Mouse (Mus musculus) kidney, adult 2 months (tissue): ENCODE measurements around the gene Fasn. TPM values are rescaled to one million over a fixed set of nuclear protein-coding genes. Genes with fewer than 3 reads are reported as not detected.
"Not testable (repeated sequence)": the region's sequence is repeated elsewhere in the genome, so short reads cannot be mapped to it uniquely, and the experiment has no call there.

Source experiments
- DNase-seq: peaks from one replicate; pipeline ENCODE4 v3.0.0; 2021
- H3K27ac ChIP-seq: fragments of 200-500 bp; 2 replicates; pipeline ENCODE4 v1.5.1; 2012; ENCODE audit warnings: low read depth, low read length, control low read depth, inconsistent platforms; ENCODE audit not compliant: insufficient read depth
- H3K27me3 ChIP-seq: fragments of 200-500 bp; replicated peaks from 2 replicates; pipeline ENCODE4 v1.6.1; 2012; ENCODE audit warnings: mild to moderate bottlenecking, moderate library complexity, low read length, inconsistent platforms; ENCODE audit not compliant: control insufficient read depth, insufficient read depth
- H3K36me3 ChIP-seq: fragments of 200-500 bp; 2 replicates; pipeline ENCODE4 v1.6.1; 2012; ENCODE audit warnings: mild to moderate bottlenecking, moderate library complexity, low read length, inconsistent platforms; ENCODE audit not compliant: control insufficient read depth, insufficient read depth
- H3K4me1 ChIP-seq: fragments of 200-500 bp; 2 replicates; pipeline ENCODE4 v1.6.1; 2011; ENCODE audit warnings: low read length; ENCODE audit not compliant: control insufficient read depth, insufficient read depth
- H3K4me3 ChIP-seq: fragments of 200-500 bp; 2 replicates; pipeline ENCODE4 v1.5.1; 2011; ENCODE audit warnings: mild to moderate bottlenecking, low read depth, low read length, control low read depth; ENCODE audit not compliant: insufficient read depth
- CTCF ChIP-seq: fragments of 200-500 bp; conservative IDR thresholded peaks from 2 replicates; pipeline ENCODE4 v1.5.1; 2011; ENCODE audit warnings: low read depth, mild to moderate bottlenecking, control low read depth, low read length, moderate library complexity, mixed read lengths; ENCODE audit not compliant: insufficient read depth, insufficient read length
- POLR2A ChIP-seq: fragments of 200-500 bp; IDR thresholded peaks from one replicate; pipeline ENCODE4 v1.6.1; 2011; ENCODE audit warnings: low read depth, low read length, control low read depth
- WGBS: fragments of 180-500 bp; shearing (Covaris S2); methylation state at CpG from one replicate; pipeline ENCODE4 v1.1.7; 2018; 5-methylcytosine and 5-hydroxymethylcytosine counted together
- polyA plus RNA-seq: library from polyadenylated mRNA; depleted of rRNA; stranded (reverse); fragments of >200 nt; gene quantifications from 2 replicates; pipeline ENCODE4 v1.2.3, GENCODE M21; 2012; rRNA removed

Fasn gene
- 936 and 1,244 TPM in 2 replicates for polyA plus RNA-seq

GRCm38 (mm10) chr11:120823956-120824786 lies at the start of gene Fasn:
TSS of gene Fasn (minus strand) at chr11:120824547.
- TF ChIP-seq POLR2A (peak; percentile 95), CTCF (peak; percentile 44)
- H3K27ac ChIP-seq: peak within 1 kb of the TSS; percentile 69
- no peaks in the 10 kb centered on the region for H3K36me3 ChIP-seq
- peaks cover 5% of the 10 kb centered on the region; the same call in 1 of the 2 replicates for H3K4me1 ChIP-seq
- no peaks in the 10 kb centered on the region for H3K27me3 ChIP-seq
- peak; percentile 97 for DNase-seq
- H3K4me3 ChIP-seq: peak within 1 kb of the TSS; percentile 79
- WGBS: under 1% methylated on average over 109 of the region's 109 CpGs

GRCm38 (mm10) chr11:120873206-120873605 lies 48.9 kb upstream of the Fasn start:
- no peak overlapping the region for H3K27ac ChIP-seq
- DNase-seq: peak; percentile 84
- WGBS: 53% methylated on average over 6 of the region's 6 CpGs
- no peaks in the 10 kb centered on the region for H3K27me3 ChIP-seq
- H3K4me1 ChIP-seq: 0 out of 2 replicates have a peak, but pooled peaks cover 2% of the 10 kb centered on the region
- H3K36me3 ChIP-seq: no peaks in the 10 kb centered on the region
- TF ChIP-seq POLR2A: no peak
- no peak for TF ChIP-seq CTCF
- no peak overlapping the region for H3K4me3 ChIP-seq

GRCm38 (mm10) chr11:120871521-120871920 lies 47.2 kb upstream of the Fasn start:
- Histone ChIP-seq H3K27me3 (no peaks in the 10 kb centered on the region), H3K36me3 (no peaks in the 10 kb centered on the region), H3K4me3 (no peak overlapping the region), H3K4me1 (0 out of 2 replicates have a peak, but pooled peaks cover 2% of the 10 kb centered on the region), H3K27ac (no peak overlapping the region)
- TF ChIP-seq POLR2A: no peak
- DNase-seq: no peak
- whole genome bisulfite sequencing: 94% methylated on average over 9 of the region's 9 CpGs

GRCm38 (mm10) chr11:120865816-120866215 lies 41.5 kb upstream of the Fasn start:
- no peak overlapping the region for H3K4me3 ChIP-seq
- H3K27me3 ChIP-seq: no peaks in the 10 kb centered on the region
- no peaks in the 10 kb centered on the region for H3K36me3 ChIP-seq
- 70% methylated on average over 1 of the region's 1 CpGs for WGBS
- no peak overlapping the region for H3K27ac ChIP-seq
- no peak for TF ChIP-seq CTCF
- no peak for TF ChIP-seq POLR2A
- DNase-seq: peak; percentile 50
- H3K4me1 ChIP-seq: no peaks in the 10 kb centered on the region

GRCm38 (mm10) chr11:120862819-120863218 lies 38.5 kb upstream of the Fasn start:
- no peak for DNase-seq
- no peak overlapping the region for H3K27ac ChIP-seq
- 76% methylated on average over 10 of the region's 10 CpGs for WGBS

GRCm38 (mm10) chr11:120855938-120856337 lies 31.6 kb upstream of the Fasn start:
- H3K4me1 ChIP-seq: peaks cover 27% of the 10 kb centered on the region
- not testable (repeated sequence) for H3K27me3 ChIP-seq, H3K4me3 ChIP-seq, DNase-seq, H3K27ac ChIP-seq, H3K36me3 ChIP-seq
- 95% methylated on average over 3 of the region's 3 CpGs for WGBS

More at GRCm38 (mm10) chr11:120862819-120863218, 38.5 kb upstream of the Fasn start:
- no peak for TF ChIP-seq CTCF
- TF ChIP-seq POLR2A: no peak
- Histone ChIP-seq H3K36me3 (no peaks in the 10 kb centered on the region), H3K4me3 (no peak overlapping the region), H3K4me1 (no peaks in the 10 kb centered on the region), H3K27me3 (no peaks in the 10 kb centered on the region)

- 80% methylated on average over 4 of the region's 4 CpGs for WGBS
- Histone ChIP-seq H3K36me3 (no peaks in the 10 kb centered on the region), H3K27me3 (no peaks in the 10 kb centered on the region), H3K4me3 (no peak overlapping the region), H3K27ac (no peak overlapping the region), H3K4me1 (peaks cover 31% of the 10 kb centered on the region)
- TF ChIP-seq POLR2A: no peak
- TF ChIP-seq CTCF: no peak
- no peak for DNase-seq
These were observed 29.4 kb upstream of the Fasn start for GRCm38 (mm10) chr11:120853788-120854187.
